Mouse (Mus musculus) hindbrain, embryonic 11.5 days (tissue): ENCODE measurements around the gene Sh3pxd2b. TPM values are rescaled to one million over a fixed set of nuclear protein-coding genes. Genes with fewer than 3 reads are reported as not detected.

Experiments used
- ATAC-seq: fragments of 200-750 bp; cut with Nextera tagmentation; 2 replicates; pipeline ENCODE4 v1.8.0; 2017; ENCODE audit warnings: mild to moderate bottlenecking, moderate TSS enrichment, moderate library complexity; ENCODE audit not compliant: low FRiP score
- DNase-seq: peaks from one replicate; pipeline ENCODE4 v3.0.0-alpha.2; 2015; ENCODE audit warnings: low spot score
- H3K27ac ChIP-seq: fragments of 300-500 bp; sonication (generic); 2 replicates; pipeline ENCODE4 v1.5.1; 2014; ENCODE audit warnings: mild to moderate bottlenecking, low read depth, low read length
- H3K27me3 ChIP-seq: fragments of 300-500 bp; sonication (generic); 2 replicates; pipeline ENCODE4 v1.6.1; 2014; ENCODE audit warnings: mild to moderate bottlenecking, low read length, moderate library complexity, mixed read lengths; ENCODE audit not compliant: control insufficient read depth, insufficient read depth
- H3K36me3 ChIP-seq: fragments of 300-500 bp; sonication (generic); 2 replicates; pipeline ENCODE4 v1.6.1; 2014; ENCODE audit warnings: mild to moderate bottlenecking, low read length, moderate library complexity, mixed read lengths; ENCODE audit not compliant: control insufficient read depth, insufficient read depth
- H3K4me1 ChIP-seq: fragments of 300-500 bp; sonication (generic); replicated peaks from 2 replicates; pipeline ENCODE4 v1.6.1; 2014; ENCODE audit warnings: low read length, mixed read lengths; ENCODE audit not compliant: control insufficient read depth, insufficient read depth
- H3K4me2 ChIP-seq: fragments of 300-500 bp; sonication (generic); replicated peaks from 2 replicates; pipeline ENCODE4 v1.6.1; 2014; ENCODE audit warnings: mild to moderate bottlenecking, low read depth, low read length
- H3K4me3 ChIP-seq: fragments of 300-500 bp; sonication (generic); 2 replicates; pipeline ENCODE4 v1.5.1; 2014; ENCODE audit warnings: low read depth, low read length
- H3K9ac ChIP-seq: fragments of 300-500 bp; sonication (generic); 2 replicates; pipeline ENCODE4 v1.6.1; 2014; ENCODE audit warnings: low read depth, low read length
- H3K9me3 ChIP-seq: fragments of 300-500 bp; sonication (generic); 2 replicates; pipeline ENCODE4 v1.6.1; 2016; ENCODE audit warnings: low read length; ENCODE audit not compliant: control insufficient read depth
- WGBS: fragments of 180-500 bp; shearing (Covaris S2); extraction: QIAGEN DNeasy Blood & Tissue Kit; methylation state at CpG from one replicate; pipeline ENCODE4 v1.1.7; 2014; 5-methylcytosine and 5-hydroxymethylcytosine counted together
- polyA plus RNA-seq: library from polyadenylated mRNA; unstranded; fragments of >200 nt; fragmentation: Nextera tagmentation; extraction: Ambion mirVana; gene quantifications from 2 replicates; pipeline ENCODE4 v1.2.1, GENCODE M21; 2014

Gene Sh3pxd2b
- polyA plus RNA-seq, 1 experiment from 2014 or later = 24.2 TPM

- no peaks in the 10 kb centered on the region for H3K27me3 ChIP-seq
- ATAC-seq (no peak), DNase-seq (no peak)
- H3K4me3 ChIP-seq = no peak overlapping the region
- 81% methylated on average over 9 of the region's 9 CpGs for WGBS
- peaks cover 6% of the 10 kb centered on the region for H3K36me3 ChIP-seq
- H3K4me1 ChIP-seq = no peaks in the 10 kb centered on the region
- no peak overlapping the region for H3K4me2 ChIP-seq
- H3K9me3 ChIP-seq = no peaks in the 10 kb centered on the region
- 0 out of 2 replicates have a peak overlapping the region, but pooled peaks have one; percentile 1 for H3K27ac ChIP-seq
- H3K9ac ChIP-seq = no peak overlapping the region
Measured at GRCm38 (mm10) chr11:32374027-32374589, 26.5 kb downstream of the Sh3pxd2b start.

- H3K9ac ChIP-seq = no peak overlapping the region
- no peaks in the 10 kb centered on the region for H3K9me3 ChIP-seq
- H3K4me2 ChIP-seq = no peak overlapping the region
- no peak for ATAC-seq
- 87% methylated on average over 4 of the region's 4 CpGs for WGBS
- no peaks in the 10 kb centered on the region for H3K4me1 ChIP-seq
- no peaks in the 10 kb centered on the region for H3K27me3 ChIP-seq
- H3K27ac ChIP-seq = no peak overlapping the region
- DNase-seq = no peak
- H3K36me3 ChIP-seq = peaks cover 6% of the 10 kb centered on the region
- H3K4me3 ChIP-seq = no peak overlapping the region
Measured at GRCm38 (mm10) chr11:32375104-32375535, 27.5 kb downstream of the Sh3pxd2b start.

GRCm38 (mm10) chr11:32376086-32376485 is 28.5 kb downstream of the Sh3pxd2b start:
- Histone ChIP-seq H3K4me1 (no peaks in the 10 kb centered on the region), H3K36me3 (peaks cover 6% of the 10 kb centered on the region), H3K4me2 (no peak overlapping the region), H3K9me3 (no peaks in the 10 kb centered on the region), H3K9ac (no peak overlapping the region), H3K27me3 (no peaks in the 10 kb centered on the region), H3K27ac (no peak overlapping the region), H3K4me3 (no peak overlapping the region)
- ATAC-seq (no peak), DNase-seq (no peak)
- 95% methylated on average over 1 of the region's 1 CpGs for WGBS

GRCm38 (mm10) chr11:32379910-32380309 is 32.3 kb downstream of the Sh3pxd2b start:
- Histone ChIP-seq H3K4me2 (no peak overlapping the region), H3K4me1 (peaks cover 9% of the 10 kb centered on the region), H3K9ac (no peak overlapping the region), H3K9me3 (no peaks in the 10 kb centered on the region), H3K4me3 (no peak overlapping the region), H3K27me3 (no peaks in the 10 kb centered on the region), H3K36me3 (peaks cover 6% of the 10 kb centered on the region), H3K27ac (no peak overlapping the region)
- ATAC-seq = no peak
- DNase-seq = no peak

- DNase-seq (peak; percentile 62), ATAC-seq (peak; percentile 84)
- WGBS = 10% methylated on average over 10 of the region's 10 CpGs
- Histone ChIP-seq H3K9ac (no peak overlapping the region; the same call in 1 of the 2 replicates), H3K4me2 (0 out of 2 replicates have a peak overlapping the region, but pooled peaks have one; percentile 9), H3K27me3 (no peaks in the 10 kb centered on the region), H3K36me3 (peaks cover 8% of the 10 kb centered on the region), H3K27ac (peak overlapping the region; percentile 85), H3K4me1 (peaks cover 9% of the 10 kb centered on the region), H3K4me3 (no peak overlapping the region), H3K9me3 (no peaks in the 10 kb centered on the region)
Measured at GRCm38 (mm10) chr11:32383341-32384134, 35.9 kb downstream of the Sh3pxd2b start.

- H3K9ac ChIP-seq = no peak overlapping the region
- H3K9me3 ChIP-seq = no peaks in the 10 kb centered on the region
- H3K27me3 ChIP-seq = no peaks in the 10 kb centered on the region
- H3K27ac ChIP-seq = peak overlapping the region; percentile 85
- peaks cover 8% of the 10 kb centered on the region for H3K36me3 ChIP-seq
- peaks cover 9% of the 10 kb centered on the region for H3K4me1 ChIP-seq
- H3K4me2 ChIP-seq = 0 out of 2 replicates have a peak overlapping the region, but pooled peaks have one; percentile 9
- peak; percentile 73 for ATAC-seq
- DNase-seq = no peak
- WGBS = 43% methylated on average over 7 of the region's 7 CpGs
- H3K4me3 ChIP-seq = no peak overlapping the region
Measured at GRCm38 (mm10) chr11:32384135-32384801, 36.6 kb downstream of the Sh3pxd2b start.

- WGBS = 93% methylated on average over 2 of the region's 2 CpGs
- DNase-seq (no peak), ATAC-seq (no peak)
- H3K36me3 ChIP-seq = peaks cover 8% of the 10 kb centered on the region
- no peaks in the 10 kb centered on the region for H3K27me3 ChIP-seq
- no peaks in the 10 kb centered on the region for H3K9me3 ChIP-seq
- no peak overlapping the region for H3K9ac ChIP-seq
- peaks cover 9% of the 10 kb centered on the region for H3K4me1 ChIP-seq
- no peak overlapping the region for H3K27ac ChIP-seq
- no peak overlapping the region for H3K4me2 ChIP-seq
- H3K4me3 ChIP-seq = no peak overlapping the region
Measured at GRCm38 (mm10) chr11:32386043-32386442, 38.4 kb downstream of the Sh3pxd2b start.

- ATAC-seq = no peak
- Histone ChIP-seq H3K27me3 (no peaks in the 10 kb centered on the region), H3K4me3 (no peak overlapping the region), H3K9ac (no peak overlapping the region), H3K9me3 (no peaks in the 10 kb centered on the region), H3K27ac (no peak overlapping the region), H3K4me2 (no peak overlapping the region), H3K4me1 (peaks cover 6% of the 10 kb centered on the region), H3K36me3 (peaks cover 5% of the 10 kb centered on the region; the same call in 1 of the 2 replicates)
- DNase-seq = no peak
- WGBS = 80% methylated on average over 2 of the region's 2 CpGs
Measured at GRCm38 (mm10) chr11:32388064-32388463, 40.4 kb downstream of the Sh3pxd2b start.
